Comparison of ENCODE assay signal across 16 mouse cellular contexts in the genomic region with DNA sequence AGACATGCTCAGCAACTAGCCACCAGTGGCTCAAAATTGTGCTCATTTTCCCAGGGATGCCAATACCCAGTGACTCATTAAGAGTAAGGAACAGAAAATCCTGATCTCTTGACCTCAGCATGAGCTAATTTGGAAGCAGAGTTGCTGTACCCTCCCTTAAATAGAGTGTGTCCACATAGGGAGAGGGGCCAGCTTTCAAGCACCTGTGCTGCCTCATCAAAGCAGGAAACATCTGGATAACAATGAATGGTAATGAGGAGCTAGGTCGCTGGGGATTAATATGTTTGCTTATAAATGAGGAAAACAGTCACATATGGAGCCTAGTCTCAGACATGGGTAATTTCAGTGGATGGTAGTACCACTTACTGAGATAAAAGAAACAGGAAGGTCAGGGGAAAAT. TPM values are rescaled to one million over a fixed set of nuclear protein-coding genes. Genes with fewer than 3 reads are reported as not detected.
DNase-seq lines count a peak whose midpoint lies in the region; ATAC-seq and TF ChIP-seq lines count a peak whose summit lies in the region.
"Had no signal": no experiment of that assay in that cellular context is flagged by ENCODE, and none has a peak within 500 bp of the region (broad histone marks: within the 10 kb centered on the region; RNA-seq: fewer than 3 reads in every experiment).

No protein-coding gene starts in this region.

- intact Hi-C loops in heart, postnatal 25 days (cut with DNase I): loop anchor here (5.0 kb wide), 1 partner anchor 230 kb away; no protein-coding TSS in a partner anchor

- no peak overlapping the region for H3K27ac ChIP-seq in heart, postnatal 0 days (ENCODE audit: low read depth)
- no peak overlapping the region for H3K27ac ChIP-seq in heart, embryonic 11.5 days (ENCODE audit: low read depth, low read length)
- H3K27ac ChIP-seq in neural tube, embryonic 13.5 days (replicated peaks): no peak overlapping the region; the same call in 1 of the 2 replicates
- H3K27ac ChIP-seq: hindbrain, embryonic 10.5 days; macrophage; midbrain, embryonic 12.5 days had no signal

- DNase-seq in heart, postnatal 0 days (ENCODE audit: low spot score): no peak
- no peak for DNase-seq in neural tube, embryonic 10.5 days (ENCODE audit: extremely low spot score, low spot score)
- DNase-seq in heart, postnatal 25 days (ENCODE audit: low spot score): peak; percentile 15
- no peak for DNase-seq in urinary bladder, postnatal 10 days (ENCODE audit: low spot score)
- DNase-seq in thymus, postnatal 4 days: no peak
- DNase-seq: adrenal gland, postnatal 10 days; cerebellum, adult 8-10 months; gastrocnemius, postnatal 14 days; kidney, adult 8-10 months; left cerebral cortex, postnatal 4 days; right cerebral cortex, postnatal 14 days had no signal

- TF ChIP-seq CTCF in heart, postnatal 0 days (IDR thresholded peaks at IDR 0.05; ENCODE audit: low read depth): no peak

- 0 out of 2 replicates have a peak, but pooled peaks have one; percentile 65 for TF ChIP-seq EP300 in heart, postnatal 0 days (IDR thresholded peaks at IDR 0.05; ENCODE audit: low read depth)

- peaks cover 10% of the 10 kb centered on the region; the same call in 1 of the 2 replicates for H3K9me3 ChIP-seq in heart, postnatal 0 days (replicated peaks; ENCODE audit: control insufficient read depth, low read length)
- no peaks in the 10 kb centered on the region for H3K9me3 ChIP-seq in heart, embryonic 11.5 days (replicated peaks; ENCODE audit: control insufficient read depth, low read length)
- no peaks in the 10 kb centered on the region for H3K9me3 ChIP-seq in neural tube, embryonic 13.5 days
- H3K9me3 ChIP-seq: hindbrain, embryonic 10.5 days; midbrain, embryonic 12.5 days had no signal

- no peak overlapping the region for H3K4me3 ChIP-seq in heart, postnatal 0 days (ENCODE audit: low read depth, low read length)
- no peak overlapping the region for H3K4me3 ChIP-seq in heart, embryonic 11.5 days (ENCODE audit: low read depth, low read length)
- no peak overlapping the region for H3K4me3 ChIP-seq in neural tube, embryonic 13.5 days
- H3K4me3 ChIP-seq: hindbrain, embryonic 10.5 days; midbrain, embryonic 12.5 days had no signal

- no peaks in the 10 kb centered on the region for H3K27me3 ChIP-seq in heart, postnatal 0 days (ENCODE audit: control insufficient read depth, insufficient read depth, low read length)
- H3K27me3 ChIP-seq in heart, embryonic 11.5 days (ENCODE audit: control insufficient read depth, insufficient read depth, low read length): no peaks in the 10 kb centered on the region
- H3K27me3 ChIP-seq in neural tube, embryonic 13.5 days: no peaks in the 10 kb centered on the region
- H3K27me3 ChIP-seq: midbrain, embryonic 12.5 days had no signal

- ATAC-seq in heart, postnatal 0 days (ENCODE audit: insufficient read depth, low read depth): no peak
- no peak for ATAC-seq in heart, embryonic 11.5 days (replicated peaks; ENCODE audit: insufficient number of reproducible peaks, low FRiP score, low TSS enrichment)
- peak; percentile 78 for ATAC-seq in neural tube, embryonic 13.5 days (ENCODE audit: low read depth)

- WGBS in heart, postnatal 0 days: 35% methylated on average over 1 of the region's 1 CpGs
- WGBS in heart, embryonic 11.5 days (ENCODE audit: insufficient replicate concordance): 33% methylated on average over 1 of the region's 1 CpGs
- WGBS in neural tube, embryonic 13.5 days: 22% methylated on average over 1 of the region's 1 CpGs

- H3K36me3 ChIP-seq in heart, postnatal 0 days (replicated peaks; ENCODE audit: control insufficient read depth, insufficient read depth, low read length): no peaks in the 10 kb centered on the region
- H3K36me3 ChIP-seq in heart, embryonic 11.5 days (ENCODE audit: control insufficient read depth, insufficient read depth, low read length): no peaks in the 10 kb centered on the region
- no peaks in the 10 kb centered on the region for H3K36me3 ChIP-seq in neural tube, embryonic 13.5 days
- H3K36me3 ChIP-seq: hindbrain, embryonic 10.5 days; midbrain, embryonic 12.5 days had no signal

- peaks cover 5% of the 10 kb centered on the region; the same call in 1 of the 2 replicates for H3K4me1 ChIP-seq in heart, postnatal 0 days (ENCODE audit: control insufficient read depth, insufficient read depth)
- H3K4me1 ChIP-seq in heart, embryonic 11.5 days (ENCODE audit: control insufficient read depth, insufficient read depth, low read length): peaks cover 6% of the 10 kb centered on the region; the same call in 1 of the 2 replicates
- peaks cover 12% of the 10 kb centered on the region for H3K4me1 ChIP-seq in neural tube, embryonic 13.5 days (replicated peaks)
- H3K4me1 ChIP-seq: hindbrain, embryonic 10.5 days; midbrain, embryonic 12.5 days had no signal

- H3K4me2 ChIP-seq in heart, postnatal 0 days (ENCODE audit: low read depth, low read length): no peak overlapping the region
- no peak overlapping the region for H3K4me2 ChIP-seq in heart, embryonic 11.5 days
- H3K4me2 ChIP-seq in neural tube, embryonic 13.5 days: no peak overlapping the region
- H3K4me2 ChIP-seq: midbrain, embryonic 12.5 days had no signal

- H3K9ac ChIP-seq in heart, postnatal 0 days (replicated peaks; ENCODE audit: low read depth, low read length): no peak overlapping the region
- H3K9ac ChIP-seq in heart, embryonic 11.5 days (ENCODE audit: low read depth, low read length): no peak overlapping the region
- no peak overlapping the region for H3K9ac ChIP-seq in neural tube, embryonic 13.5 days
- H3K9ac ChIP-seq: midbrain, embryonic 12.5 days had no signal

RNA-seq across cellular contexts. Expression of gene Map4k3, which starts 24.2 kb away (rescaled TPM):
- total RNA-seq in heart, postnatal 0 days (2014; rRNA removed; ENCODE audit: low replicate concordance): 38.0 and 44.4 TPM in 2 replicates
- 14.2 and 16.7 TPM in 2 replicates for polyA plus RNA-seq in heart, postnatal 0 days (2015; fragmentation: Nextera tagmentation; extraction: Ambion mirVana)
- polyA plus RNA-seq in heart, embryonic 11.5 days (2014; fragmentation: Nextera tagmentation; extraction: Ambion mirVana): 20.4 and 22.0 TPM in 2 replicates
- polyA plus RNA-seq in neural tube, embryonic 13.5 days (2015; fragmentation: Nextera tagmentation; extraction: Ambion mirVana): 28.8 and 31.8 TPM in 2 replicates
- total RNA-seq in heart, postnatal 25 days (2021): 10 to 100 TPM; 24.0 to 24.4 TPM
